Mouse (Mus musculus) liver, postnatal 0 days (tissue): ENCODE measurements at regions not wholly inside any gene's neighbourhood (a gene's known extent, or its start where the extent isn't known, plus 50 kb on each side); places are given as distances from the start of the nearest gene placed in this dataset.

Experiments
- ATAC-seq: fragments of 200-750 bp; cut with Nextera tagmentation; 2 replicates; pipeline ENCODE4 v1.8.0; 2017; ENCODE audit warnings: mild to moderate bottlenecking, moderate library complexity
- DNase-seq: peaks from one replicate; pipeline ENCODE4 v3.0.0-alpha.2; 2016
- H3K27ac ChIP-seq: fragments of 300-500 bp; sonication (generic); 2 replicates; pipeline ENCODE4 v1.5.1; 2014; ENCODE audit warnings: antibody characterized with exemption, moderate library complexity, mild to moderate bottlenecking, low read depth
- H3K27me3 ChIP-seq: fragments of 300-500 bp; sonication (generic); 2 replicates; pipeline ENCODE4 v1.6.1; 2014; ENCODE audit warnings: low read length, control low read depth, mixed read lengths; ENCODE audit not compliant: insufficient read depth
- H3K36me3 ChIP-seq: fragments of 300-500 bp; sonication (generic); replicated peaks from 2 replicates; pipeline ENCODE4 v1.6.1; 2014; ENCODE audit warnings: mild to moderate bottlenecking, control low read depth, low read length, moderate library complexity, mixed read lengths; ENCODE audit not compliant: insufficient read depth
- H3K4me1 ChIP-seq: fragments of 300-500 bp; sonication (generic); 2 replicates; pipeline ENCODE4 v1.6.1; 2014; ENCODE audit warnings: antibody characterized with exemption, mild to moderate bottlenecking, control low read depth; ENCODE audit not compliant: insufficient read depth
- H3K4me2 ChIP-seq: fragments of 300-500 bp; sonication (generic); 2 replicates; pipeline ENCODE4 v1.6.1; 2014; ENCODE audit warnings: low read depth, mild to moderate bottlenecking, low read length, moderate library complexity, mixed read lengths
- H3K4me3 ChIP-seq: fragments of 300-500 bp; sonication (generic); 2 replicates; pipeline ENCODE4 v1.5.1; 2014; ENCODE audit warnings: low read depth, low read length
- H3K9ac ChIP-seq: fragments of 300-500 bp; sonication (generic); replicated peaks from 2 replicates; pipeline ENCODE4 v1.6.1; 2014; ENCODE audit warnings: mild to moderate bottlenecking, moderate library complexity
- H3K9me3 ChIP-seq: fragments of 300-500 bp; sonication (generic); 2 replicates; pipeline ENCODE4 v1.6.1; 2016; ENCODE audit warnings: mild to moderate bottlenecking, control low read depth, low read length, mixed read lengths
- CTCF ChIP-seq: sonication (generic); IDR thresholded peaks from 2 replicates; pipeline ENCODE4 v1.5.1; 2016; ENCODE audit warnings: antibody characterized with exemption, low read depth
- EP300 ChIP-seq: IDR thresholded peaks from 2 replicates; pipeline ENCODE4 v1.6.1; 2016; ENCODE audit warnings: antibody characterized with exemption, low read depth, mild to moderate bottlenecking
- WGBS: fragments of 180-500 bp; shearing (Covaris S2); extraction: QIAGEN DNeasy Blood & Tissue Kit; methylation state at CpG from one replicate; pipeline ENCODE4 v1.1.7; 2014; ENCODE audit not compliant: insufficient replicate concordance; 5-methylcytosine and 5-hydroxymethylcytosine counted together

GRCm38 (mm10) chr8:23580701-23581100, 1145.0 kb downstream of the Adam3 start:
- Histone ChIP-seq H3K4me1 (no peaks in the 10 kb centered on the region), H3K4me3 (no peak overlapping the region), H3K4me2 (no peak overlapping the region), H3K27ac (no peak overlapping the region), H3K9me3 (no peaks in the 10 kb centered on the region), H3K36me3 (no peaks in the 10 kb centered on the region), H3K27me3 (no peaks in the 10 kb centered on the region), H3K9ac (no peak overlapping the region)
- TF ChIP-seq CTCF (no peak), EP300 (no peak)
- 75% methylated on average over 2 of the region's 2 CpGs for WGBS
- DNase-seq (no peak), ATAC-seq (no peak)
